Mouse (Mus musculus) forebrain, embryonic 16.5 days (tissue): ENCODE measurements around the gene Plxna2. TPM values are rescaled to one million over a fixed set of nuclear protein-coding genes. Genes with fewer than 3 reads are reported as not detected.

Experiments used
- ATAC-seq: fragments of 200-750 bp; cut with Nextera tagmentation; 2 replicates; pipeline ENCODE4 v1.8.0; 2017; ENCODE audit warnings: mild to moderate bottlenecking, moderate library complexity
- H3K27ac ChIP-seq: fragments of 300-500 bp; sonication (generic); 2 replicates; pipeline ENCODE4 v1.5.1; 2014; ENCODE audit warnings: low read length, control low read depth
- H3K27me3 ChIP-seq: fragments of 300-500 bp; sonication (generic); replicated peaks from 2 replicates; pipeline ENCODE4 v1.6.1; 2014; ENCODE audit warnings: low read length; ENCODE audit not compliant: control insufficient read depth, insufficient read depth
- H3K36me3 ChIP-seq: fragments of 300-500 bp; sonication (generic); 2 replicates; pipeline ENCODE4 v1.6.1; 2014; ENCODE audit not compliant: control insufficient read depth, insufficient read depth
- H3K4me1 ChIP-seq: fragments of 300-500 bp; sonication (generic); replicated peaks from 2 replicates; pipeline ENCODE4 v1.6.1; 2014; ENCODE audit warnings: low read length; ENCODE audit not compliant: control insufficient read depth, insufficient read depth
- H3K4me2 ChIP-seq: fragments of 300-500 bp; sonication (generic); 2 replicates; pipeline ENCODE4 v1.6.1; 2014; ENCODE audit warnings: mild to moderate bottlenecking, low read length, control low read depth
- H3K4me3 ChIP-seq: fragments of 300-500 bp; sonication (generic); replicated peaks from 2 replicates; pipeline ENCODE4 v1.5.1; 2014; ENCODE audit warnings: mild to moderate bottlenecking, low read length, control low read depth
- H3K9ac ChIP-seq: fragments of 300-500 bp; sonication (generic); replicated peaks from 2 replicates; pipeline ENCODE4 v1.6.1; 2014; ENCODE audit warnings: low read depth, low read length, control low read depth
- H3K9me3 ChIP-seq: fragments of 300-500 bp; sonication (generic); 2 replicates; pipeline ENCODE4 v1.6.1; 2016; ENCODE audit warnings: low read length; ENCODE audit not compliant: control insufficient read depth
- WGBS: fragments of 180-500 bp; shearing (Covaris S2); extraction: QIAGEN DNeasy Blood & Tissue Kit; methylation state at CpG from one replicate; pipeline ENCODE4 v1.1.7; 2014; 5-methylcytosine and 5-hydroxymethylcytosine counted together
- polyA plus RNA-seq: library from polyadenylated mRNA; unstranded; fragments of >200 nt; fragmentation: Nextera tagmentation; extraction: Ambion mirVana; gene quantifications from 2 replicates; pipeline ENCODE4 v1.2.1, GENCODE M21; 2015

Gene Plxna2
- polyA plus RNA-seq, 1 experiment from 2014 or later, result 76.0 TPM

GRCm38 (mm10) chr1:194620245-194620991 is 2.4 kb downstream of the Plxna2 start:
- Histone ChIP-seq H3K4me1 (peaks cover 25% of the 10 kb centered on the region), H3K27ac (peak overlapping the region; percentile 97), H3K9me3 (no peaks in the 10 kb centered on the region), H3K4me2 (peak overlapping the region; percentile 81), H3K9ac (peak overlapping the region; percentile 99), H3K27me3 (no peaks in the 10 kb centered on the region), H3K4me3 (peak overlapping the region; percentile 91), H3K36me3 (no peaks in the 10 kb centered on the region)
- ATAC-seq, result peak; percentile 16
- WGBS, result under 1% methylated on average over 56 of the region's 56 CpGs

- H3K36me3 ChIP-seq, result no peaks in the 10 kb centered on the region
- peak overlapping the region; percentile 81 for H3K4me2 ChIP-seq
- H3K4me3 ChIP-seq, result peak overlapping the region; percentile 91
- peak overlapping the region; percentile 99 for H3K9ac ChIP-seq
- H3K9me3 ChIP-seq, result no peaks in the 10 kb centered on the region
- H3K27ac ChIP-seq, result peak overlapping the region; percentile 97
- no peak for ATAC-seq
- no peaks in the 10 kb centered on the region for H3K27me3 ChIP-seq
- 44% methylated on average over 3 of the region's 3 CpGs for WGBS
- H3K4me1 ChIP-seq, result peaks cover 42% of the 10 kb centered on the region
Measured at GRCm38 (mm10) chr1:194622174-194622573, 4.2 kb downstream of the Plxna2 start.

- peak overlapping the region; percentile 97 for H3K27ac ChIP-seq
- peak overlapping the region; percentile 81 for H3K4me2 ChIP-seq
- H3K4me3 ChIP-seq, result peak overlapping the region; percentile 91
- peaks cover 47% of the 10 kb centered on the region for H3K4me1 ChIP-seq
- no peak for ATAC-seq
- H3K36me3 ChIP-seq, result no peaks in the 10 kb centered on the region
- H3K9ac ChIP-seq, result peak overlapping the region; percentile 99
- H3K9me3 ChIP-seq, result no peaks in the 10 kb centered on the region
- WGBS, result 20% methylated on average over 2 of the region's 2 CpGs
- no peaks in the 10 kb centered on the region for H3K27me3 ChIP-seq
Measured at GRCm38 (mm10) chr1:194622677-194623076, 4.7 kb downstream of the Plxna2 start.

GRCm38 (mm10) chr1:194623641-194624040 is 5.6 kb downstream of the Plxna2 start:
- Histone ChIP-seq H3K9me3 (no peaks in the 10 kb centered on the region), H3K4me3 (peak overlapping the region; percentile 91), H3K27me3 (no peaks in the 10 kb centered on the region), H3K36me3 (no peaks in the 10 kb centered on the region), H3K9ac (peak overlapping the region; percentile 99), H3K4me2 (peak overlapping the region; percentile 81), H3K27ac (peak overlapping the region; percentile 97), H3K4me1 (peaks cover 57% of the 10 kb centered on the region)
- ATAC-seq, result no peak
- 75% methylated on average over 3 of the region's 3 CpGs for WGBS

GRCm38 (mm10) chr1:194624411-194624810 is 6.4 kb downstream of the Plxna2 start:
- Histone ChIP-seq H3K4me1 (peaks cover 60% of the 10 kb centered on the region), H3K27me3 (no peaks in the 10 kb centered on the region), H3K4me2 (peak overlapping the region; percentile 81), H3K9ac (peak overlapping the region; percentile 99), H3K9me3 (no peaks in the 10 kb centered on the region), H3K36me3 (no peaks in the 10 kb centered on the region), H3K27ac (peak overlapping the region; percentile 55), H3K4me3 (peak overlapping the region; percentile 91)
- ATAC-seq, result 0 out of 2 replicates have a peak, but pooled peaks have one; percentile 16
- 48% methylated on average over 2 of the region's 2 CpGs for WGBS

- WGBS, result 8% methylated on average over 4 of the region's 4 CpGs
- H3K27me3 ChIP-seq, result no peaks in the 10 kb centered on the region
- peak overlapping the region; percentile 99 for H3K9ac ChIP-seq
- peak overlapping the region; percentile 81 for H3K4me2 ChIP-seq
- H3K4me1 ChIP-seq, result peaks cover 66% of the 10 kb centered on the region
- no peaks in the 10 kb centered on the region for H3K9me3 ChIP-seq
- no peak for ATAC-seq
- H3K36me3 ChIP-seq, result no peaks in the 10 kb centered on the region
- peak overlapping the region; percentile 55 for H3K27ac ChIP-seq
- peak overlapping the region; percentile 91 for H3K4me3 ChIP-seq
Measured at GRCm38 (mm10) chr1:194624973-194625372, 7.0 kb downstream of the Plxna2 start.

- Histone ChIP-seq H3K27me3 (no peaks in the 10 kb centered on the region), H3K9ac (peak overlapping the region; percentile 39; the same call in 1 of the 2 replicates), H3K9me3 (no peaks in the 10 kb centered on the region), H3K4me1 (peaks cover 77% of the 10 kb centered on the region), H3K4me3 (peak overlapping the region; percentile 91), H3K27ac (no peak overlapping the region), H3K36me3 (no peaks in the 10 kb centered on the region), H3K4me2 (peak overlapping the region; percentile 81)
- WGBS, result 76% methylated on average over 2 of the region's 2 CpGs
- ATAC-seq, result no peak
Measured at GRCm38 (mm10) chr1:194626109-194626508, 8.1 kb downstream of the Plxna2 start.

- no peak overlapping the region for H3K4me3 ChIP-seq
- ATAC-seq, result no peak
- H3K4me1 ChIP-seq, result peaks cover 88% of the 10 kb centered on the region
- no peaks in the 10 kb centered on the region for H3K36me3 ChIP-seq
- no peak overlapping the region for H3K27ac ChIP-seq
- peak overlapping the region; percentile 4; the same call in 1 of the 2 replicates for H3K4me2 ChIP-seq
- H3K27me3 ChIP-seq, result no peaks in the 10 kb centered on the region
- no peaks in the 10 kb centered on the region for H3K9me3 ChIP-seq
- no peak overlapping the region for H3K9ac ChIP-seq
Measured at GRCm38 (mm10) chr1:194627286-194627685, 9.3 kb downstream of the Plxna2 start.

GRCm38 (mm10) chr1:194629135-194629689 is 11.2 kb downstream of the Plxna2 start:
- peak; percentile 57 for ATAC-seq
- Histone ChIP-seq H3K9ac (0 out of 2 replicates have a peak overlapping the region, but pooled peaks have one; percentile 11), H3K27ac (peak overlapping the region; percentile 65), H3K9me3 (no peaks in the 10 kb centered on the region), H3K4me3 (no peak overlapping the region), H3K27me3 (no peaks in the 10 kb centered on the region), H3K36me3 (no peaks in the 10 kb centered on the region), H3K4me1 (peaks cover 93% of the 10 kb centered on the region), H3K4me2 (peak overlapping the region; percentile 25)
- WGBS, result 10% methylated on average over 2 of the region's 2 CpGs
